Mouse (Mus musculus): ENCODE measurements around the gene Sfrp2.

GRCm38 (mm10) chr3:83736980-83737379, 29.1 kb upstream of the Sfrp2 start:
- TF ChIP-seq CTCF (IDR thresholded peaks at IDR 0.05; ENCODE audit: borderline replicate concordance, insufficient read depth, low read length) = no peak
- no peak for TF ChIP-seq POLR2A (IDR thresholded peaks at IDR 0.05; ENCODE audit: low read depth, low read length)

Measured in embryonic fibroblast, embryonic 13.5 days (primary cell).